Mouse (Mus musculus) spleen, adult 2 months (tissue): ENCODE measurements at regions not wholly inside any gene's neighbourhood (a gene's known extent, or its start where the extent isn't known, plus 50 kb on each side); places are given as distances from the start of the nearest gene placed in this dataset.

Source experiments
- DNase-seq, 2 experiments: peaks; one replicate each; pipeline versions ENCODE4 v3.0.0 to v3.0.0-alpha.2; 2012 to 2021; ENCODE audit warnings: low spot score in 2 of 2, low read depth in 1 of 2
- H3K27ac ChIP-seq: fragments of 200-500 bp; 2 replicates; pipeline ENCODE4 v1.5.1; 2012; ENCODE audit warnings: low read length, inconsistent platforms; ENCODE audit not compliant: insufficient read depth
- H3K27me3 ChIP-seq: fragments of 200-500 bp; 2 replicates; pipeline ENCODE4 v1.6.1; 2012; ENCODE audit warnings: mild to moderate bottlenecking, moderate library complexity, low read length, inconsistent platforms; ENCODE audit not compliant: control insufficient read depth, insufficient read depth
- H3K36me3 ChIP-seq: fragments of 200-500 bp; 2 replicates; pipeline ENCODE4 v1.6.1; 2012; ENCODE audit warnings: mild to moderate bottlenecking, low read length, inconsistent platforms; ENCODE audit not compliant: control insufficient read depth, insufficient read depth
- H3K4me1 ChIP-seq: fragments of 200-500 bp; 2 replicates; pipeline ENCODE4 v1.6.1; 2011; ENCODE audit warnings: inconsistent platforms; ENCODE audit not compliant: control insufficient read depth, insufficient read depth, insufficient read length
- H3K4me3 ChIP-seq: fragments of 200-500 bp; 2 replicates; pipeline ENCODE4 v1.5.1; 2011; ENCODE audit warnings: mild to moderate bottlenecking, inconsistent platforms; ENCODE audit not compliant: insufficient read depth, insufficient read length; ENCODE audit errors: extremely low read depth
- CTCF ChIP-seq: fragments of 200-500 bp; IDR thresholded peaks from 2 replicates; pipeline ENCODE4 v1.5.1; 2011; ENCODE audit warnings: mild to moderate bottlenecking, inconsistent platforms; ENCODE audit not compliant: insufficient read depth, insufficient read length, insufficient replicate concordance; ENCODE audit errors: extremely low read depth
- POLR2A ChIP-seq: fragments of 200-500 bp; IDR thresholded peaks from 2 replicates; pipeline ENCODE4 v1.6.1; 2011; ENCODE audit warnings: low read depth, low read length, inconsistent platforms
- WGBS: fragments of 180-500 bp; shearing (Covaris S2); methylation state at CpG from one replicate; pipeline ENCODE4 v1.1.7; 2018; 5-methylcytosine and 5-hydroxymethylcytosine counted together

DNA sequence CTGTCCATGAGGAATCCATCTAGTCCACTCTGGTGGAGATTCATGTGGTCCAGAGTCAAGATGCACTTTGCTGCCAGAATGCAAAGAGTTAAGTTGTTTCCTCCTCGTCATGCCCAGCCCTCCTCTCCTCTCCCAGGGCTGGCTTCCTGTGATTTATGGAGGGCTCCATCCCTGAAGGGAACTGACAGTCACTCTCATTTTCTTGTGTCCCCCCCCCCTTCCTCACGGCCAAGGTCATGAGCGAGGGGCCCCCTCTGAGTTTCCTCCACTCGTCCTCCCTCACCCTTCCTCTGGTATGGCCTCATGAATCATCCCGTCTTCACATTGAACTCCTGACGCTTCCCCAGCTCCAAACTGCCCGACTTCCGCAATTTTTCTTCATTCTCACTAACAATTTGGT is 461.9 kb downstream of the Tshz3 start:
- no peak for TF ChIP-seq POLR2A
- no peak for TF ChIP-seq CTCF
- Histone ChIP-seq H3K27ac (no peak overlapping the region), H3K27me3 (no peaks in the 10 kb centered on the region), H3K36me3 (no peaks in the 10 kb centered on the region), H3K4me3 (no peak overlapping the region), H3K4me1 (no peaks in the 10 kb centered on the region)
- WGBS, result 14% methylated on average over 8 of the region's 8 CpGs
- no peak for DNase-seq

DNA sequence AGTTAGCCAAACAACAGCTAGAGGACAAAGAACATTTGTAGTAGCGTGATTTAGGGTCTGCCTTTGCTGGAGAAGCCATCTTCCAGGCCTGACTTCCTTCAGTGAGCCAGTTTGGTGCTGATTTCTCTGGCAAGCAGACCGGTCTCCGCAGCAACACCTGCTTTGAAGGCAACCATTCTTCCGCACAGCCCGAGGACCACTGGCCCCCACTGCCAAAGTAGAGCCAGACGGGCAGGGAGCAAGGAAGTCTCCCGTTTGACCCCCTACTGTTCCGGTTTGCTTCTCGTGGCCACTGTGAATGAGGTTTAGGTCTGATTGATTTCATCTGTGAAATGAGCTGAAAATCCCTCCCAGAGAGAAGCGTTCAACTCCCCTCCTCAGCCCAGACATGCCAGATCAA is 471.0 kb downstream of the Tshz3 start:
- DNase-seq, result no peak
- Histone ChIP-seq H3K4me3 (no peak overlapping the region), H3K27me3 (no peaks in the 10 kb centered on the region), H3K4me1 (no peaks in the 10 kb centered on the region), H3K27ac (no peak overlapping the region), H3K36me3 (no peaks in the 10 kb centered on the region)
- no peak for TF ChIP-seq POLR2A
- TF ChIP-seq CTCF, result no peak
- WGBS, result 88% methylated on average over 10 of the region's 10 CpGs

DNA sequence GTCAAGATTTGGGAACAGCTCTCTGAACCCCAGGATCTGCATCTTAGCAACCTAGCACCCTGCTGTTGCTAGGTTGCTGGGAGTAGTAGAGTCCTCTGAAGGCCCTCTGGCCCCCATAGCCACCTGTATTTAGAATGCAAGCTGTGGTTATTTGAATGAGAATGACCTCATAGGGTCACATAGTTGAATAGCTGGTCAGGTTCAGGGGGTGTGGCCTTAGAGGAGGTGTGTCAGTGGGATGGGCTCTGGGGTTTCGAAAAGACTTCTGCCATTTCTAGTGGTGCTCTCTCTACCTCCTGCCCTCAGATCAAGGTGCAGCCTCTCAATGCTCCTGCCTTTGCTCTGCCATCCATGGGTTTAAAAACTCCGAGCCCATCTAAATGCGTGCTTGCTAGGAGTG is 477.8 kb downstream of the Tshz3 start:
- 99% methylated on average over 3 of the region's 3 CpGs for WGBS
- H3K4me3 ChIP-seq, result no peak overlapping the region
- H3K27ac ChIP-seq, result no peak overlapping the region
- no peak for TF ChIP-seq CTCF
- no peak for TF ChIP-seq POLR2A
- H3K4me1 ChIP-seq, result no peaks in the 10 kb centered on the region
- DNase-seq, result no peak
- H3K36me3 ChIP-seq, result no peaks in the 10 kb centered on the region
- no peaks in the 10 kb centered on the region for H3K27me3 ChIP-seq

DNA sequence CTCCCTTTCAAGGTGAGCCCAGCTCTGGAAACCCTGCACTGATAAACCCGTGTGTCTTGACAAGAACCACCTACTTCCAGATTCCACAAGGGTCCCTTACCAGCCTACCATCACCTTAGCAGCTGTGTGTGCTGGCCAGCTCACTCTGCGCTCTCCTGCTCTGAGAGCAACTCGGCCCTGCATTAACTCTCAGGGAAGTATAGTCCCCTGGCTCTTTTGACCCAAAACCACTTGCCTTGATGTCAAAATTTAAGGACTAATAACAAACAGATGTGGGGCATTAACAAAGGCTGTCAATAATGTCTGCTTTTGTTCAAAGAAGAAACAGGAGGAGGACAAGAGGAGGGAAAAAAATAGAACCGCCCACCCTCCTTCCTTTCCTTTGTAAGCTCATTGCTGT is 480.3 kb downstream of the Tshz3 start:
- Histone ChIP-seq H3K4me1 (no peaks in the 10 kb centered on the region), H3K4me3 (no peak overlapping the region), H3K27me3 (no peaks in the 10 kb centered on the region), H3K27ac (no peak overlapping the region), H3K36me3 (no peaks in the 10 kb centered on the region)
- no peak for DNase-seq
- TF ChIP-seq POLR2A, result no peak
- TF ChIP-seq CTCF, result no peak
- WGBS, result 79% methylated on average over 4 of the region's 4 CpGs

DNA sequence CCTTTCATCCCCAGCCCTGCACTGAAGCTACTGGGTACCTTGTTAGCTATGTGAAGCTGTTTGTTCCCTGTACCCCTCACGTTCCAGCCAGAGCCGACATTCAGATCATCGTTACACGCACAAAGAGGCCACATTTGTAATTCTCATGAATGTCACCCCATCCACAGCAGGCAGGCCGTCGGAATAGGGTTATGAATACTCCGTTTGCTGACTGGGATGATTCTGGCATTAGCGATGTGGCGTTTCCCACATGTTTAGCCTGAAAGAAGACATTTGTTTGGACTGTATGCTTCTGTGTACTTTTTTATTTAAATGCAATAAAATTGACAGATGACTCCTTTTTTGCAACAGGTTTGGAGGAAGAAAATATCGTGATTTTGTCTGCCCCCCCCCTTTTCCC is 482.0 kb downstream of the Tshz3 start:
- 86% methylated on average over 10 of the region's 10 CpGs for WGBS
- no peak for TF ChIP-seq POLR2A
- no peak for TF ChIP-seq CTCF

DNA sequence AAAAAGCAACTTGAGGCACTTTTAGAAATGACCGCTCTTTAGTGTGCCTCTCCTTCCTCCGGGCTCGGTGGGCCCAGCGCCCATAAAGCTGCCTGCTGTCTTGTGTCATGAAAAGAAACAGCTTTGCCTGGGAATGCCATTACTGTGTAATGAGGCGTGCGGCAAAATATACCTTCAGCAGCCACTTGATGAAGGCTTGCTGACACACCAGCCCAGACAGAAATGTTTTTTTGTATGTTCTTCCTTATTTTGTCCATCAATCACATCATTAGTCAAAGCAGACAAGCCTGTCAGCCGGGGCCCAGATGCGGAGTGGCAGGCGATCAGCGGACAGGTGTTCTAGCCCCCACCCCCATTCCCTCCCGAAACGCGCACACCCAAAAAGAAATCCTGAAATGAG is 482.5 kb downstream of the Tshz3 start:
- TF ChIP-seq POLR2A (no peak), CTCF (no peak)
- no peak overlapping the region for H3K4me3 ChIP-seq
- WGBS, result 93% methylated on average over 13 of the region's 13 CpGs
- H3K36me3 ChIP-seq, result no peaks in the 10 kb centered on the region
- H3K4me1 ChIP-seq, result no peaks in the 10 kb centered on the region
- H3K27me3 ChIP-seq, result no peaks in the 10 kb centered on the region
- no peak overlapping the region for H3K27ac ChIP-seq
- DNase-seq, result no peak

More for the DNA sequence above, 482.0 kb downstream of the Tshz3 start:
- no peak overlapping the region for H3K4me3 ChIP-seq
- H3K4me1 ChIP-seq, result no peaks in the 10 kb centered on the region
- H3K27ac ChIP-seq, result no peak overlapping the region
- no peaks in the 10 kb centered on the region for H3K36me3 ChIP-seq
- DNase-seq, result no peak
- H3K27me3 ChIP-seq, result no peaks in the 10 kb centered on the region

DNA sequence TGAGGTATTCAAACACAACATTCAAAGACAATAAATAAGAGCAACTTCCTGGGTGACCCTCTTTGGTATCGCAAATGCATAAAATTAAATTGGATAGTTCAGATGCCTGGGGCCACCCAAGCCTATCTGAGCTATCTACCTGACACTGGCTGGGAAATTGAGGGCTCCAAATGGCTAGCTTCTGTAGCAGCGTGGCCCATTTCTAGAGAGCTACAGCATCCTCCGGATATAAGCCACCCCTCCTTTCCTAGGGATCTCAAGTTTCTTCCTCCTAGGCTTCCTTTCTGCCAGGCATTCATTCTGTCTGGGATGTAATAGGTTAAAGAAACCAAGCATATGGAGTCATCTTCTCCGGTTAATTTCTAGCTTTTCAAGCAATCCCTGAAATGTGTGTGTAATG is 483.2 kb downstream of the Tshz3 start:
- Histone ChIP-seq H3K4me3 (no peak overlapping the region), H3K27ac (no peak overlapping the region), H3K36me3 (no peaks in the 10 kb centered on the region), H3K4me1 (no peaks in the 10 kb centered on the region), H3K27me3 (no peaks in the 10 kb centered on the region)
- no peak for DNase-seq
- no peak for TF ChIP-seq CTCF
- no peak for TF ChIP-seq POLR2A
- WGBS, result 85% methylated on average over 4 of the region's 4 CpGs
